Mouse (Mus musculus): ENCODE results near the gene Pla2g1b.

DNA sequence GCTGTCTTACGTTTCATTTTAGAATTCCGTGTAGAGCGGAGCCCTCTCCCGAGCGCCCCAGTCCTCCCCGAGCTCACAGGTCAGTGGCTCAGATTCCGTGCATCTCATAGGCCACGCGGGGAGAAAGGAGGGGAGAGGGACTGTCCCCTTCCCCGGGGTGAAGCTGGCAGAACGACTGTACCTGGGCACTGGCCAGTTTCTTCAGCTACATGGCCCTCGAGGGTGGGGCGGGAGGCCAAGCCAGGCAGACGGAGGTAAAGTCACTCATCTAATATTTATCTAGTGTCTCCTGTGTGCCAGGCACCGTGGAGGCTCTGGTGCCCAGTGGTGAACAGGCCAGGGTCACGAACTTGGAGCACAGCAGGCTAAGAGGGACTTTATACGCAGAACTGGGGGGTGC is 19.0 kb upstream of the Pla2g1b start:
- TF ChIP-seq TCF12 (IDR thresholded peaks at IDR 0.05; ENCODE audit: insufficient read depth, poor library complexity, severe bottlenecking) (no peak), POLR2AphosphoS2 (IDR thresholded peaks at IDR 0.05; ENCODE audit: insufficient read length, low read depth) (no peak), E2F4 (IDR thresholded peaks at IDR 0.05; ENCODE audit: insufficient read depth) (no peak), POLR2A (IDR thresholded peaks at IDR 0.05; ENCODE audit: insufficient read length, low read depth) (no peak), SRF (IDR thresholded peaks at IDR 0.05; ENCODE audit: control insufficient read depth, insufficient read length, low read depth) (no peak), CEBPB (IDR thresholded peaks at IDR 0.05; ENCODE audit: insufficient read depth, poor library complexity, severe bottlenecking) (no peak), MAX (IDR thresholded peaks at IDR 0.05; ENCODE audit: low read depth) (no peak)
